Mouse (Mus musculus): ENCODE results near the gene Ccnk. TPM values are rescaled to one million over a fixed set of nuclear protein-coding genes. Genes with fewer than 3 reads are reported as not detected.

The Ccnk gene
- total RNA-seq (2014; rRNA removed; ENCODE audit: low replicate concordance) = 4.3 and 8.2 TPM in 2 replicates
- 1.5 and 1.7 TPM in 2 replicates for polyA plus RNA-seq (2015; fragmentation: Nextera tagmentation; extraction: Ambion mirVana)

DNA sequence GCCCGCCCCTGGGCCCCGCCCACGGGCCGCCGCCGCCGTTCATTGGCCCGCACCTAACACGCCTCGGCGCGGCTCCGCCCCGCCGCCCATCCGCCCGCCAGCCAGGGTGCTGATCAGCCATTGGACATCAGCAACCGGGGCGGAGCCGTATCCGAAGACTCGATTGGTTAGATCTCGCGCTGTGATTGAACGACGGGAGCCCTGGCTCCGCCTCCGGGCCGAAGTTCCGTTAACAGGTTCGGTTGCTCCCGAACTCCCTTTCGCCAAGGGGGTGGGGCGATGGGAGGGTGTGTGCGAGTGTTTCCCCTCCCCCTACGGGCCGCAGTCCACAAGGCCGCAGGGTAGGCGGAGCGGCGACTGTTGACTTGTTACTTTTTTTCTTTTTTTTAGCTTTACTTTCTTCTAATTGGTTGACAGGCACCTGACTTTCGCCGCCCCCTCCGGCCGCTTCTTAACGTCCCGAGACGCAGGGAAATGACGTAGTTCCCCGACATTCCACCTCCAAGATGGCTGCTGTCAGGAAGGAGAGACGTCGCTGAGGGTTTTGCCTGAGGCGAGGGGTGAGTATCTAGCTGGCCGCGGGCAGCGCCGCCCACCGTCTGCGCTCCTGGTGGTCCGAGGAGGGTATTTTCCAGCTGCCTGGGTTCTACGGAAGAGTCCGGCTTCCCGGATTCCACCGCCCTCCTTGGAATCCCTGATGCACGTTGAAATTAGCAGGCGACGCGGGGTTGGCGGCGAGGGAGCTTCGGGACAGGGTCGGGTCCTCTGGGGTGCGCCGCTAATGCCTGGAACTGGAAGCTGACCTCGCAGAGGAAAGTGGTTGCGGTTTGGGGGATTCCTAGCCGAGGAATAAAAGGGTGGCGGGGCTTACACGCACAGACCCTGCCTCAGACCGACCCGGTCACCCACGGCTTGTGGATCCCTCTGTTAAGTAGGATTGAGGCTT lies at the start of gene Ccnk:
TSS of gene Ccnk (plus strand) at position 259 of the 946 bp plus-strand sequence.
- peak; percentile 87; the same call in 1 of the 2 replicates for TF ChIP-seq EP300 (IDR thresholded peaks at IDR 0.05; ENCODE audit: low read depth)
- 0 out of 2 replicates have a peak, but pooled peaks have one; percentile 8 for TF ChIP-seq CTCF (IDR thresholded peaks at IDR 0.05; ENCODE audit: low read depth)
- Histone ChIP-seq H3K27me3 (ENCODE audit: control insufficient read depth, insufficient read depth, low read length) (no peaks in the 10 kb centered on the region), H3K9ac (replicated peaks; ENCODE audit: low read depth, low read length) (peak within 1 kb of the TSS; percentile 96), H3K4me1 (ENCODE audit: control insufficient read depth, insufficient read depth) (peaks cover 28% of the 10 kb centered on the region), H3K4me3 (ENCODE audit: low read depth, low read length) (peak within 1 kb of the TSS; percentile 94), H3K27ac (ENCODE audit: low read depth) (peak within 1 kb of the TSS; percentile 93), H3K4me2 (ENCODE audit: low read depth, low read length) (peak within 1 kb of the TSS; percentile 96), H3K9me3 (replicated peaks; ENCODE audit: control insufficient read depth, low read length) (no peaks in the 10 kb centered on the region), H3K36me3 (replicated peaks; ENCODE audit: control insufficient read depth, insufficient read depth, low read length) (peaks cover 17% of the 10 kb centered on the region)
- ATAC-seq (ENCODE audit: insufficient read depth, low read depth) = peak; percentile 95
- WGBS = under 1% methylated on average over 82 of the region's 82 CpGs
- peak; percentile 99 for DNase-seq (ENCODE audit: low spot score)

- Histone ChIP-seq H3K9ac (replicated peaks; ENCODE audit: low read depth, low read length) (no peak overlapping the region), H3K4me3 (ENCODE audit: low read depth, low read length) (no peak overlapping the region), H3K9me3 (replicated peaks; ENCODE audit: control insufficient read depth, low read length) (0 out of 2 replicates have a peak, but pooled peaks cover 4% of the 10 kb centered on the region), H3K4me1 (ENCODE audit: control insufficient read depth, insufficient read depth) (no peaks in the 10 kb centered on the region), H3K27ac (ENCODE audit: low read depth) (no peak overlapping the region), H3K36me3 (replicated peaks; ENCODE audit: control insufficient read depth, insufficient read depth, low read length) (peaks cover 52% of the 10 kb centered on the region), H3K27me3 (ENCODE audit: control insufficient read depth, insufficient read depth, low read length) (no peaks in the 10 kb centered on the region), H3K4me2 (ENCODE audit: low read depth, low read length) (no peak overlapping the region)
- ATAC-seq (ENCODE audit: insufficient read depth, low read depth) (no peak), DNase-seq (ENCODE audit: low spot score) (no peak)
- no peak for TF ChIP-seq EP300 (IDR thresholded peaks at IDR 0.05; ENCODE audit: low read depth)
- TF ChIP-seq CTCF (IDR thresholded peaks at IDR 0.05; ENCODE audit: low read depth) = no peak
- WGBS = 82% methylated on average over 8 of the region's 8 CpGs
These were observed 46.8 kb upstream of the Ccnk start for GRCm38 (mm10) chr12:108132450-108133070.

DNA sequence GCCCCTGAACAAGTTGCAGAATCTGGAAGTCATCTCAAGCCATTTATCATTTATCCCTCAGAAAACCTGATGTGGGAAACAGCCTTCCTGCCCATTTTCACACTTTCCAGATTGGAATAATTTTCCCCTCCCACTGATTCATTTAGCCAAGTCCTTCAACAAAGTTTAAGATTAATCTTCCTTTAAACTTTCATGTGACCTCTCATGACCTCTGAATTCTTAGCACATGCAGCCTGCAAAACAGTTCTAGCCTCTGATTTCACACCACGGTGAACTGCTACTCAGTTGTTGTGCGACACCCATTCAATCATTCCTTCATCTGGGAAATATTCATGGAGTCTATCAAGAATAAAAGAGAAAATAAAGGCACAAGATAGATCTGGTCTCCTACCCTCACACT lies 46.2 kb upstream of the Ccnk start:
- Histone ChIP-seq H3K27ac (ENCODE audit: low read depth) (no peak overlapping the region), H3K27me3 (ENCODE audit: control insufficient read depth, insufficient read depth, low read length) (no peaks in the 10 kb centered on the region), H3K4me2 (ENCODE audit: low read depth, low read length) (no peak overlapping the region), H3K9me3 (replicated peaks; ENCODE audit: control insufficient read depth, low read length) (0 out of 2 replicates have a peak, but pooled peaks cover 4% of the 10 kb centered on the region), H3K9ac (replicated peaks; ENCODE audit: low read depth, low read length) (no peak overlapping the region), H3K4me1 (ENCODE audit: control insufficient read depth, insufficient read depth) (no peaks in the 10 kb centered on the region), H3K36me3 (replicated peaks; ENCODE audit: control insufficient read depth, insufficient read depth, low read length) (peaks cover 49% of the 10 kb centered on the region), H3K4me3 (ENCODE audit: low read depth, low read length) (no peak overlapping the region)
- 79% methylated on average over 2 of the region's 2 CpGs for WGBS
- no peak for ATAC-seq (ENCODE audit: insufficient read depth, low read depth)
- no peak for DNase-seq (ENCODE audit: low spot score)
- TF ChIP-seq EP300 (IDR thresholded peaks at IDR 0.05; ENCODE audit: low read depth) (no peak), CTCF (IDR thresholded peaks at IDR 0.05; ENCODE audit: low read depth) (no peak)

DNA sequence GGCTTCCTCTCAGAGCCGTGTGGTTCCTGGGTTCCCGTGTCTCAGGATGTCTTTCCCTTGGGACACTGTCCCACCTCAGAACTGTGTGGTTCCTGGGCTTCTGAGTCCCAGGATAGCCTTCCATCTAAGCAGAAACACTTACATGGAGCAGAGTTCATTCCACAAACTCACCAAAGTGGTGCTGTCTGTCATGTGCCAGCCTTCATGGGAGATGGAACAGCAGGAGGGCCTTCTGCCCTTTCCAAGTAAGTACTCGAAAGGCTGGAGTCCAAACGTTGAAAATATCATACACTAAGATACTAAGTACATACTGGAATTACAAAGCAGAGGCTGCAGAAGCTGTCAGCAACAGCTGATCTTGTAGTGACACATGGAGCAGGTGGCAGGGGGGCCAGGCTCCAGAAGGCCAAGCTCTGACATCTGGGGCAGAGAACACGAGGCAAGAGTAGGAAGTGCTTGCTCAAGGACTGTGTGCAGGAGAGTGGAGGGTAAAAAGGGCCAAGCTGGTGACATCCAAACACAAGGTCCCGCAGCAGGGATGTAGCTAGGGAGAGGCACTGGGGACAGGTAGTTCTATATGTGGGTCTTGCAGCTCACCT lies 43.7 kb upstream of the Ccnk start:
- Histone ChIP-seq H3K9ac (replicated peaks; ENCODE audit: low read depth, low read length) (no peak overlapping the region), H3K4me1 (ENCODE audit: control insufficient read depth, insufficient read depth) (no peaks in the 10 kb centered on the region), H3K4me2 (ENCODE audit: low read depth, low read length) (no peak overlapping the region), H3K4me3 (ENCODE audit: low read depth, low read length) (no peak overlapping the region), H3K27ac (ENCODE audit: low read depth) (no peak overlapping the region), H3K9me3 (replicated peaks; ENCODE audit: control insufficient read depth, low read length) (no peaks in the 10 kb centered on the region), H3K36me3 (replicated peaks; ENCODE audit: control insufficient read depth, insufficient read depth, low read length) (peaks cover 31% of the 10 kb centered on the region), H3K27me3 (ENCODE audit: control insufficient read depth, insufficient read depth, low read length) (no peaks in the 10 kb centered on the region)
- 58% methylated on average over 6 of the region's 6 CpGs for WGBS
- ATAC-seq (ENCODE audit: insufficient read depth, low read depth) (no peak), DNase-seq (ENCODE audit: low spot score) (no peak)
- TF ChIP-seq CTCF (IDR thresholded peaks at IDR 0.05; ENCODE audit: low read depth) (no peak), EP300 (IDR thresholded peaks at IDR 0.05; ENCODE audit: low read depth) (no peak)
